Mouse (Mus musculus) limb, embryonic 10.5 days (tissue): ENCODE data around the gene Gp1ba. TPM values are rescaled to one million over a fixed set of nuclear protein-coding genes. Genes with fewer than 3 reads are reported as not detected.

Experiments used
- DNase-seq: peaks from one replicate; pipeline ENCODE4 v3.0.0-alpha.2; 2017; ENCODE audit warnings: low spot score
- H3K27ac ChIP-seq: fragments of 300-500 bp; sonication (generic); 2 replicates; pipeline ENCODE4 v1.5.1; 2016; ENCODE audit warnings: mild to moderate bottlenecking
- H3K27me3 ChIP-seq: fragments of 300-500 bp; sonication (generic); 2 replicates; pipeline ENCODE4 v1.6.1; 2016; ENCODE audit warnings: low read depth, mild to moderate bottlenecking; ENCODE audit not compliant: poor library complexity, severe bottlenecking
- H3K36me3 ChIP-seq: fragments of 300-500 bp; sonication (generic); 2 replicates; pipeline ENCODE4 v1.6.1; 2016; ENCODE audit warnings: mild to moderate bottlenecking, moderate library complexity
- H3K4me1 ChIP-seq: fragments of 300-500 bp; sonication (generic); 2 replicates; pipeline ENCODE4 v1.6.1; 2016
- H3K4me3 ChIP-seq: fragments of 300-500 bp; sonication (generic); 2 replicates; pipeline ENCODE4 v1.5.1; 2016; ENCODE audit warnings: mild to moderate bottlenecking, moderate library complexity
- H3K9me3 ChIP-seq: fragments of 300-500 bp; sonication (generic); replicated peaks from 2 replicates; pipeline ENCODE4 v1.6.1; 2016; ENCODE audit warnings: mild to moderate bottlenecking
- WGBS: fragments of 180-500 bp; shearing (Covaris S2); methylation state at CpG from one replicate; pipeline ENCODE4 v1.1.7; 2016; 5-methylcytosine and 5-hydroxymethylcytosine counted together
- polyA plus RNA-seq: library from polyadenylated mRNA; unstranded; fragments of >200 nt; fragmentation: Nextera tagmentation; extraction: Ambion mirVana; gene quantifications from 2 replicates; pipeline ENCODE4 v1.2.1, GENCODE M21; 2016

Gene Gp1ba
- polyA plus RNA-seq, 1 experiment from 2014 or later = 0.75 TPM

GRCm38 (mm10) chr11:70657573-70657972 is 18.7 kb downstream of the Gp1ba start:
- 51% methylated on average over 6 of the region's 6 CpGs for WGBS
- Histone ChIP-seq H3K4me1 (peaks cover 47% of the 10 kb centered on the region), H3K9me3 (no peaks in the 10 kb centered on the region), H3K27me3 (no peaks in the 10 kb centered on the region), H3K36me3 (peaks cover 49% of the 10 kb centered on the region), H3K4me3 (peak overlapping the region; percentile 99), H3K27ac (peak overlapping the region; percentile 97)
- DNase-seq = no peak

DNA sequence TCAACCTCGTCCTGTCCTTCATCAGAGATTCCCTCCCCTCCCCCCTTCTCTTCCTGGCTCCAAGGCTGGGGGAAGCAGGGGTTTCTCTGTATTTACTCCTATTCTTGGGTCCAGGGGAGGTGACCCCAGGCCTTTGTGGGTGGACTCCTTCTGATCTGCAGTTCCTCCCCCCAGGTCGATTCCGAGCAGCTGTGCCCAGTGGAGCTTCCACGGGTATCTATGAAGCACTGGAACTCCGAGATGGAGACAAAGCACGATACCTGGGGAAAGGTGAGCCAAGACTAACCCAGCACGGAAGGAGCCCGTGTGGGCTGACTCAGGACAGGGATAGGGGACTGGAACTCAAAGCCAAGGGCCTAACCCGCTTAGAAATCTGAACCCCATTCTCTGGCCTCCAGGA is 19.1 kb downstream of the Gp1ba start:
- no peak for DNase-seq
- 59% methylated on average over 9 of the region's 9 CpGs for WGBS
- Histone ChIP-seq H3K9me3 (no peaks in the 10 kb centered on the region), H3K4me1 (peaks cover 42% of the 10 kb centered on the region), H3K36me3 (peaks cover 49% of the 10 kb centered on the region), H3K27me3 (no peaks in the 10 kb centered on the region), H3K27ac (peak overlapping the region; percentile 97), H3K4me3 (peak overlapping the region; percentile 99)

DNA sequence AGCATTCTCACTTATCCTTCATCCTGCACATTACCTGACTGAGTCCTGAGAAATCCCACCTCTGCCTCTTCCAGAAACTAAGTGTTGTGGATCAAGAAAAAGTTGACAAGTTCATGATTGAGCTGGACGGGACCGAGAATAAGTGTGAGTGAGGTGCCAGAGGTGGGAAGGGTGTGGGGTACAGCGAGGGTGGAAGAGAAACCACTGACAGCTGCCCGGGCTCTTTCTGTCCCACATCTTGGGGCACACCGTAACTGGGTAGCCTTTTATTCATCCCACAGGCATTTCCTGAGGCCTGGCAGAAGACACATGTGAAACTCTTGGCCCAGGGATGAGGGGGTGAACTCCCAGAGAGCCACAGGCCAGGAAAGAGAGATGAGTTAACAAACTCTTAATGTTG is 19.6 kb downstream of the Gp1ba start:
- Histone ChIP-seq H3K4me1 (peaks cover 42% of the 10 kb centered on the region), H3K9me3 (no peaks in the 10 kb centered on the region), H3K27me3 (no peaks in the 10 kb centered on the region), H3K27ac (peak overlapping the region; percentile 97), H3K36me3 (peaks cover 50% of the 10 kb centered on the region), H3K4me3 (0 out of 2 replicates have a peak overlapping the region, but pooled peaks have one; percentile 99)
- 85% methylated on average over 5 of the region's 5 CpGs for WGBS
- no peak for DNase-seq

DNA sequence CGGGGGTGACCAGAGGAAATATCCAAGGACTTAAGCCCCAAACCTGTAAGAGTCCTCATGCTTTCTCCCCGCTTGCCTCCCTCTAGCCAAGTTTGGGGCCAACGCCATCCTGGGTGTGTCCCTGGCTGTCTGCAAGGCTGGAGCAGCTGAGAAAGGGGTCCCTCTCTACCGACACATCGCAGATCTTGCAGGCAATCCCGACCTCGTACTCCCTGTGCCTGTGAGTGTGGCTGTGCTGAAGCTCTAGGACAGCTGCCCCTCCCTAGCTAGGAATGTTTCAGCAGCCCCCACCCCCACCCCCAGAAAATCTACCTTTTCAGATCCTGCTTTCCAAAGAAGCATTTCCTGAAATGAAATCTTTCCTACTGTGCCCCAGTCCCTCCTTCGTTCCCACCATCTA is 20.0 kb downstream of the Gp1ba start:
- Histone ChIP-seq H3K4me1 (peaks cover 42% of the 10 kb centered on the region), H3K27me3 (no peaks in the 10 kb centered on the region), H3K27ac (peak overlapping the region; percentile 97), H3K4me3 (no peak overlapping the region), H3K9me3 (no peaks in the 10 kb centered on the region), H3K36me3 (peaks cover 52% of the 10 kb centered on the region)
- no peak for DNase-seq
- WGBS = 75% methylated on average over 8 of the region's 8 CpGs

- H3K4me3 ChIP-seq = no peak overlapping the region
- no peaks in the 10 kb centered on the region for H3K9me3 ChIP-seq
- no peak overlapping the region for H3K27ac ChIP-seq
- WGBS = 88% methylated on average over 8 of the region's 8 CpGs
- H3K27me3 ChIP-seq = no peaks in the 10 kb centered on the region
- peaks cover 36% of the 10 kb centered on the region for H3K4me1 ChIP-seq
- peaks cover 68% of the 10 kb centered on the region for H3K36me3 ChIP-seq
- DNase-seq = no peak
Observed at GRCm38 (mm10) chr11:70660571-70660970, 21.6 kb downstream of the Gp1ba start.

GRCm38 (mm10) chr11:70663101-70663500 is 24.2 kb downstream of the Gp1ba start:
- Histone ChIP-seq H3K9me3 (no peaks in the 10 kb centered on the region), H3K27ac (no peak overlapping the region), H3K27me3 (no peaks in the 10 kb centered on the region), H3K36me3 (peaks cover 87% of the 10 kb centered on the region), H3K4me3 (no peak overlapping the region), H3K4me1 (peaks cover 28% of the 10 kb centered on the region)
- 95% methylated on average over 8 of the region's 8 CpGs for WGBS
- DNase-seq = no peak

- Histone ChIP-seq H3K27me3 (no peaks in the 10 kb centered on the region), H3K4me3 (no peak overlapping the region), H3K36me3 (peaks cover 85% of the 10 kb centered on the region), H3K27ac (no peak overlapping the region), H3K4me1 (peaks cover 22% of the 10 kb centered on the region), H3K9me3 (no peaks in the 10 kb centered on the region)
- WGBS = 97% methylated on average over 6 of the region's 6 CpGs
- DNase-seq = no peak
Observed at GRCm38 (mm10) chr11:70663957-70664356, 25.0 kb downstream of the Gp1ba start.

DNA sequence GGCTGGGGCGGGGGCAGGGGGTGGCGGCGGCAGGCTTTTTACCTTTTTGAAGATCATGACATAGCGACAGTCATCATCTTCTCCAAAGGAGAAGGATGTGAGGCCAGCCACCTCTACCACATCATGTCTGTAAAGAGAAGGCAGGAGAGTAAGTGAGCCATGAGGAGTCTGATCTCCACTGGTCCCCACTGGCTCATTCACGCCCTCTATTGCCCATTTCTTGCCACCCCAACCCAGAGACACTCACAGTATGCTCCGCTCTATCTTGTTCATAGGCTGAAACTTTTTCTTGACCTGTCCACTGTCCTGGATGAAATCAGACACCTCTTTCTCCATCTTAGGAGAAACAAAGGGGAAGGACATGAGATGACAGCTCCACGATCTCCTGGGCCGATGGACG is 25.8 kb downstream of the Gp1ba start:
- H3K4me1 ChIP-seq = peaks cover 20% of the 10 kb centered on the region
- no peaks in the 10 kb centered on the region for H3K27me3 ChIP-seq
- peaks cover 77% of the 10 kb centered on the region for H3K36me3 ChIP-seq
- no peak overlapping the region for H3K4me3 ChIP-seq
- no peak overlapping the region for H3K27ac ChIP-seq
- no peak for DNase-seq
- H3K9me3 ChIP-seq = no peaks in the 10 kb centered on the region
- WGBS = 93% methylated on average over 9 of the region's 9 CpGs

DNA sequence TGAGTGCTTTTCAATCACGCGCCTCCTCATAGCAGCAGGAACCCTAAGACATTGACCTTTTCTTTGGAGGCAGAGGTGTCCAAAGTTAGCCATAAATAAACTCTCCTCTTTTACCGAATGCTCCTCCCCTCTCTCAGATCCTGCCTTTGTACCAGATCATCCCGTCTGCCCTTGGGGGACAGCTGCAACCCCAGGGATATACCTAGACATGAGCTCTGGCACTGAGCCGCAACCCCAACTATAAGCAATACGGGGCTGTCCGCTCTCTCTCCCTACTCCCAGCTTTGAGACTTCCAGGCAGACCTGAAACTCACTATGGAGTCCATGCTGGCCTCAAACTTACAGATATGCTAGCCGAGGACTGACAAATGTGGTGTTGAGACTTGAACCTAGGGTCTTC is 27.8 kb downstream of the Gp1ba start:
- WGBS = 96% methylated on average over 8 of the region's 8 CpGs
- DNase-seq = no peak
- H3K27ac ChIP-seq = no peak overlapping the region
- H3K4me1 ChIP-seq = peaks cover 37% of the 10 kb centered on the region
- H3K4me3 ChIP-seq = peak overlapping the region; percentile 7; the same call in 1 of the 2 replicates
- no peaks in the 10 kb centered on the region for H3K9me3 ChIP-seq
- H3K36me3 ChIP-seq = peaks cover 64% of the 10 kb centered on the region
- H3K27me3 ChIP-seq = no peaks in the 10 kb centered on the region

- H3K27me3 ChIP-seq = no peaks in the 10 kb centered on the region
- 67% methylated on average over 14 of the region's 14 CpGs for WGBS
- H3K4me3 ChIP-seq = peak overlapping the region; percentile 64
- H3K9me3 ChIP-seq = no peaks in the 10 kb centered on the region
- peaks cover 37% of the 10 kb centered on the region for H3K4me1 ChIP-seq
- no peak for DNase-seq
- peaks cover 58% of the 10 kb centered on the region for H3K36me3 ChIP-seq
- H3K27ac ChIP-seq = peak overlapping the region; percentile 91
Observed at GRCm38 (mm10) chr11:70667271-70668150, 28.6 kb downstream of the Gp1ba start.

GRCm38 (mm10) chr11:70668335-70668770 is 29.4 kb downstream of the Gp1ba start:
- under 1% methylated on average over 15 of the region's 15 CpGs for WGBS
- peaks cover 37% of the 10 kb centered on the region for H3K4me1 ChIP-seq
- no peaks in the 10 kb centered on the region for H3K27me3 ChIP-seq
- H3K4me3 ChIP-seq = peak overlapping the region; percentile 64
- peaks cover 52% of the 10 kb centered on the region for H3K36me3 ChIP-seq
- DNase-seq = peak; percentile 82
- peak overlapping the region; percentile 91 for H3K27ac ChIP-seq
- no peaks in the 10 kb centered on the region for H3K9me3 ChIP-seq

GRCm38 (mm10) chr11:70668771-70669505 is 30.0 kb downstream of the Gp1ba start, which contains the start of gene Spag7:
Gene Spag7, minus strand, starts transcription at chr11:70669416.
- H3K36me3 ChIP-seq = peaks cover 50% of the 10 kb centered on the region
- H3K4me3 ChIP-seq = peak within 1 kb of the TSS; percentile 64
- no peaks in the 10 kb centered on the region for H3K9me3 ChIP-seq
- DNase-seq = peak; percentile 94
- no peaks in the 10 kb centered on the region for H3K27me3 ChIP-seq
- peaks cover 37% of the 10 kb centered on the region for H3K4me1 ChIP-seq
- H3K27ac ChIP-seq = peak within 1 kb of the TSS; percentile 91
- under 1% methylated on average over 44 of the region's 44 CpGs for WGBS
